Mouse (Mus musculus) Muller cell, postnatal 12 days (primary cell): ENCODE results near the gene Ier3.
A peak's percentile ranks its signal among the peaks of the same experiment; 100 is the strongest.
"Not testable (repeated sequence)": the region's sequence is repeated elsewhere in the genome, so short reads cannot be mapped to it uniquely, and the experiment has no call there.

Source experiments
- DNase-seq: peaks from one replicate; pipeline ENCODE4 v3.0.0-alpha.2; 2015; ENCODE audit errors: inconsistent ontology term

The Ier3 gene

GRCm38 (mm10) chr17:35836178-35836965 lies 14.9 kb downstream of the Ier3 start:
- DNase-seq = peak; percentile 91

GRCm38 (mm10) chr17:35836991-35837422 lies 15.5 kb downstream of the Ier3 start:
- peak; percentile 95 for DNase-seq

- peak; percentile 68 for DNase-seq
These were observed 16.0 kb downstream of the Ier3 start for GRCm38 (mm10) chr17:35837487-35837886.

GRCm38 (mm10) chr17:35838122-35838544 lies 16.6 kb downstream of the Ier3 start, which contains the start of gene Tubb5:
Tubb5 (minus strand) TSS chr17:35838306.
- peak; percentile 98 for DNase-seq

- no peak for DNase-seq
These were observed 17.1 kb downstream of the Ier3 start for GRCm38 (mm10) chr17:35838570-35838969.

- not testable (repeated sequence) for DNase-seq
These were observed 17.5 kb downstream of the Ier3 start for GRCm38 (mm10) chr17:35839002-35839401.

- DNase-seq = no peak
These were observed 19.1 kb downstream of the Ier3 start for GRCm38 (mm10) chr17:35840561-35840960.

GRCm38 (mm10) chr17:35841076-35841950 lies 19.8 kb downstream of the Ier3 start, which contains the start of gene Mdc1:
Mdc1 (plus strand) TSS chr17:35841515.
- DNase-seq = peak; percentile 100

- no peak for DNase-seq
These were observed 20.5 kb downstream of the Ier3 start for GRCm38 (mm10) chr17:35842006-35842405.

- DNase-seq = no peak
These were observed 22.0 kb downstream of the Ier3 start for GRCm38 (mm10) chr17:35843514-35843913.

GRCm38 (mm10) chr17:35848112-35848511 lies 26.6 kb downstream of the Ier3 start:
- DNase-seq = no peak

- DNase-seq = no peak
These were observed 29.5 kb downstream of the Ier3 start for GRCm38 (mm10) chr17:35850974-35851373.

- DNase-seq = no peak
These were observed 37.9 kb downstream of the Ier3 start for GRCm38 (mm10) chr17:35859371-35859770.

GRCm38 (mm10) chr17:35859835-35860234 lies 38.4 kb downstream of the Ier3 start:
- no peak for DNase-seq

- DNase-seq = no peak
These were observed 39.3 kb downstream of the Ier3 start for GRCm38 (mm10) chr17:35860831-35861197.

GRCm38 (mm10) chr17:35861198-35861857 lies 39.8 kb downstream of the Ier3 start, which contains the start of gene Nrm:
Nrm (plus strand) TSS chr17:35861318.
- peak; percentile 95 for DNase-seq

- no peak for DNase-seq
These were observed 43.4 kb downstream of the Ier3 start for GRCm38 (mm10) chr17:35864832-35865353.

- peak; percentile 90 for DNase-seq
These were observed 44.2 kb downstream of the Ier3 start, which contains the start of gene Ppp1r18 for GRCm38 (mm10) chr17:35865481-35866280. Ppp1r18 (plus strand) TSS chr17:35865593.

- peak; percentile 86 for DNase-seq
These were observed 44.9 kb downstream of the Ier3 start for GRCm38 (mm10) chr17:35866281-35866831.
